In genomic region chr17:70844971-70845370, GRCm38 (mm10) we compare ENCODE assay signal across 9 mouse cellular contexts. TPM values are rescaled to one million over a fixed set of nuclear protein-coding genes. Genes with fewer than 3 reads are reported as not detected.
DNase-seq lines count a peak whose midpoint lies in the region; ATAC-seq lines count a peak whose summit lies in the region.
"Had no signal": no experiment of that assay in that cellular context is flagged by ENCODE, and none has a peak within 500 bp of the region (broad histone marks: within the 10 kb centered on the region; RNA-seq: fewer than 3 reads in every experiment).

No protein-coding gene starts in this region.

- no peaks in the 10 kb centered on the region for H3K9me3 ChIP-seq in embryonic facial prominence, embryonic 13.5 days
- no peaks in the 10 kb centered on the region for H3K9me3 ChIP-seq in embryonic facial prominence, embryonic 10.5 days
- no peaks in the 10 kb centered on the region for H3K9me3 ChIP-seq in liver, embryonic 15.5 days (replicated peaks)
- no peaks in the 10 kb centered on the region for H3K9me3 ChIP-seq in liver, embryonic 12.5 days (replicated peaks)
- H3K9me3 ChIP-seq in intestine, embryonic 15.5 days: no peaks in the 10 kb centered on the region
- H3K9me3 ChIP-seq: megakaryocyte, embryonic 14.5 days had no signal

- no peak overlapping the region for H3K9ac ChIP-seq in embryonic facial prominence, embryonic 13.5 days
- H3K9ac ChIP-seq in liver, embryonic 15.5 days: no peak overlapping the region
- no peak overlapping the region for H3K9ac ChIP-seq in liver, embryonic 12.5 days
- H3K9ac ChIP-seq in intestine, embryonic 15.5 days: no peak overlapping the region

- no peak overlapping the region for H3K4me2 ChIP-seq in embryonic facial prominence, embryonic 13.5 days
- no peak overlapping the region for H3K4me2 ChIP-seq in liver, embryonic 15.5 days
- no peak overlapping the region for H3K4me2 ChIP-seq in liver, embryonic 12.5 days
- peak overlapping the region; percentile 33 for H3K4me2 ChIP-seq in intestine, embryonic 15.5 days (replicated peaks)

- peaks cover 24% of the 10 kb centered on the region for H3K4me1 ChIP-seq in embryonic facial prominence, embryonic 13.5 days
- H3K4me1 ChIP-seq in embryonic facial prominence, embryonic 10.5 days: peaks cover 37% of the 10 kb centered on the region
- H3K4me1 ChIP-seq in liver, embryonic 15.5 days (replicated peaks): peaks cover 38% of the 10 kb centered on the region
- H3K4me1 ChIP-seq in liver, embryonic 12.5 days: peaks cover 20% of the 10 kb centered on the region
- peaks cover 10% of the 10 kb centered on the region for H3K4me1 ChIP-seq in intestine, embryonic 15.5 days (replicated peaks)

- 61% methylated on average over 10 of the region's 10 CpGs for WGBS in embryonic facial prominence, embryonic 13.5 days
- WGBS in embryonic facial prominence, embryonic 10.5 days: 91% methylated on average over 10 of the region's 10 CpGs
- 72% methylated on average over 10 of the region's 10 CpGs for WGBS in liver, embryonic 15.5 days (ENCODE audit: insufficient replicate concordance)
- 80% methylated on average over 10 of the region's 10 CpGs for WGBS in liver, embryonic 12.5 days (ENCODE audit: insufficient replicate concordance)
- 49% methylated on average over 10 of the region's 10 CpGs for WGBS in intestine, embryonic 15.5 days

- no peak for DNase-seq in embryonic facial prominence, embryonic 10.5 days (ENCODE audit: low spot score)
- DNase-seq in lung, postnatal 14 days: peak; percentile 9
- no peak for DNase-seq in layer of hippocampus, adult 9-10 months (ENCODE audit: low spot score)
- DNase-seq in frontal cortex, postnatal 25 days (ENCODE audit: low spot score in 2 of 2): no peak

- H3K27ac ChIP-seq in embryonic facial prominence, embryonic 13.5 days: peak overlapping the region; percentile 23
- H3K27ac ChIP-seq in embryonic facial prominence, embryonic 10.5 days (replicated peaks): no peak overlapping the region
- 0 out of 2 replicates have a peak overlapping the region, but pooled peaks have one; percentile 29 for H3K27ac ChIP-seq in liver, embryonic 15.5 days (replicated peaks)
- no peak overlapping the region for H3K27ac ChIP-seq in liver, embryonic 12.5 days
- H3K27ac ChIP-seq in intestine, embryonic 15.5 days: peak overlapping the region; percentile 83

- no peaks in the 10 kb centered on the region for H3K27me3 ChIP-seq in embryonic facial prominence, embryonic 13.5 days
- no peaks in the 10 kb centered on the region for H3K27me3 ChIP-seq in embryonic facial prominence, embryonic 10.5 days (replicated peaks; ENCODE audit: low read depth, poor library complexity, severe bottlenecking)
- peaks cover 9% of the 10 kb centered on the region for H3K27me3 ChIP-seq in liver, embryonic 15.5 days
- peaks cover 15% of the 10 kb centered on the region for H3K27me3 ChIP-seq in liver, embryonic 12.5 days (replicated peaks)
- no peaks in the 10 kb centered on the region for H3K27me3 ChIP-seq in intestine, embryonic 15.5 days (replicated peaks)

- H3K36me3 ChIP-seq in embryonic facial prominence, embryonic 13.5 days: peaks cover 53% of the 10 kb centered on the region
- peaks cover 60% of the 10 kb centered on the region for H3K36me3 ChIP-seq in embryonic facial prominence, embryonic 10.5 days (replicated peaks)
- H3K36me3 ChIP-seq in liver, embryonic 15.5 days (replicated peaks): peaks cover 18% of the 10 kb centered on the region
- H3K36me3 ChIP-seq in liver, embryonic 12.5 days: peaks cover 26% of the 10 kb centered on the region
- peaks cover 12% of the 10 kb centered on the region for H3K36me3 ChIP-seq in intestine, embryonic 15.5 days

- no peak overlapping the region for H3K4me3 ChIP-seq in embryonic facial prominence, embryonic 13.5 days
- no peak overlapping the region for H3K4me3 ChIP-seq in embryonic facial prominence, embryonic 10.5 days
- no peak overlapping the region for H3K4me3 ChIP-seq in liver, embryonic 15.5 days (replicated peaks)
- no peak overlapping the region for H3K4me3 ChIP-seq in liver, embryonic 12.5 days
- H3K4me3 ChIP-seq in intestine, embryonic 15.5 days (replicated peaks): no peak overlapping the region
- H3K4me3 ChIP-seq: megakaryocyte, embryonic 14.5 days had no signal

- no peak for ATAC-seq in embryonic facial prominence, embryonic 13.5 days (ENCODE audit: insufficient number of reproducible peaks, insufficient read depth, low FRiP score, low TSS enrichment, low read depth)
- ATAC-seq in liver, embryonic 15.5 days (ENCODE audit: insufficient read depth): no peak
- no peak for ATAC-seq in liver, embryonic 12.5 days
- peak; percentile 16; the same call in 1 of the 2 replicates for ATAC-seq in intestine, embryonic 15.5 days

RNA-seq across cellular contexts. Expression of gene Tgif1, which starts 8.4 kb away (rescaled TPM):
- 95.5 TPM in 2 replicates for polyA plus RNA-seq in embryonic facial prominence, embryonic 13.5 days (2015; fragmentation: Nextera tagmentation; extraction: Ambion mirVana)
- 110 and 112 TPM in 2 replicates for polyA plus RNA-seq in embryonic facial prominence, embryonic 10.5 days (2016; fragmentation: Nextera tagmentation; extraction: Ambion mirVana)
- polyA plus RNA-seq in liver, embryonic 15.5 days (2015; fragmentation: Nextera tagmentation; extraction: Ambion mirVana): 8.0 and 9.1 TPM in 2 replicates
- 13.3 and 13.8 TPM in 2 replicates for polyA plus RNA-seq in liver, embryonic 12.5 days (2016; fragmentation: Nextera tagmentation; extraction: Ambion mirVana)
- 46.9 and 56.5 TPM in 2 replicates for polyA plus RNA-seq in intestine, embryonic 15.5 days (2015; fragmentation: Nextera tagmentation; extraction: Ambion mirVana)

Comparison
In these comparisons a context has a peak if more than half of its experiments do, and no peak if none do; other contexts are left out.
1. H3K27ac ChIP-seq: peak in embryonic facial prominence, embryonic 13.5 days (single experiment), liver, embryonic 15.5 days (single experiment) and intestine, embryonic 15.5 days (single experiment); none in embryonic facial prominence, embryonic 10.5 days (single experiment) and liver, embryonic 12.5 days (single experiment).